Mouse (Mus musculus) ES-Bruce4 (cell line): ENCODE data around the gene Ippk. TPM values are rescaled to one million over a fixed set of nuclear protein-coding genes. Genes with fewer than 3 reads are reported as not detected.

Experiments
- H3K27ac ChIP-seq: 2 replicates; pipeline ENCODE4 v1.5.1; 2012; ENCODE audit warnings: low read length, inconsistent platforms; ENCODE audit not compliant: insufficient read depth
- H3K27me3 ChIP-seq: 2 replicates; pipeline ENCODE4 v1.6.1; 2012; ENCODE audit warnings: mild to moderate bottlenecking, low read length, inconsistent platforms; ENCODE audit not compliant: control insufficient read depth, poor library complexity, insufficient read depth, severe bottlenecking
- H3K36me3 ChIP-seq: 2 replicates; pipeline ENCODE4 v1.6.1; 2012; ENCODE audit warnings: inconsistent platforms, mild to moderate bottlenecking, low read length, moderate library complexity; ENCODE audit not compliant: control insufficient read depth, poor library complexity, insufficient read depth, severe bottlenecking
- H3K4me1 ChIP-seq: one replicate; pipeline ENCODE4 v1.8.1; 2011; ENCODE audit warnings: low read length; ENCODE audit not compliant: control insufficient read depth, insufficient read depth
- H3K4me3 ChIP-seq: 2 replicates; pipeline ENCODE4 v1.5.1; 2011; ENCODE audit warnings: low read depth, mild to moderate bottlenecking, low read length
- H3K9ac ChIP-seq: 2 replicates; pipeline ENCODE4 v1.6.1; 2012; ENCODE audit warnings: low read depth, mild to moderate bottlenecking, inconsistent platforms; ENCODE audit not compliant: poor library complexity, severe bottlenecking
- H3K9me3 ChIP-seq: replicated peaks from 2 replicates; pipeline ENCODE4 v1.6.1; 2012; ENCODE audit warnings: mild to moderate bottlenecking, low read length, inconsistent platforms; ENCODE audit not compliant: control insufficient read depth, poor library complexity, insufficient read depth, severe bottlenecking
- CTCF ChIP-seq: IDR thresholded peaks from one replicate; pipeline ENCODE4 v1.8.1; 2011; ENCODE audit warnings: low read depth, low read length
- EP300 ChIP-seq: IDR thresholded peaks from 2 replicates; pipeline ENCODE4 v1.6.1; 2011; ENCODE audit warnings: low read depth, low read length; ENCODE audit not compliant: insufficient read depth
- POLR2A ChIP-seq: IDR thresholded peaks from one replicate; pipeline ENCODE4 v1.8.1; 2011; ENCODE audit warnings: low read length; ENCODE audit not compliant: insufficient read depth
- polyA plus RNA-seq: library from polyadenylated mRNA; stranded (reverse); fragments of >200 nt; gene quantifications from 2 replicates; pipeline ENCODE4 v1.2.4, GENCODE M21; 2011; ENCODE audit warnings: low read depth; ENCODE audit not compliant: missing spikeins, insufficient read depth, insufficient read length

The Ippk gene
- polyA plus RNA-seq, 1 experiment, result 16.4 TPM

GRCm38 (mm10) chr13:49435745-49436144, 14.7 kb downstream of the Ippk start:
- H3K27me3 ChIP-seq, result no peaks in the 10 kb centered on the region
- no peaks in the 10 kb centered on the region for H3K36me3 ChIP-seq
- H3K9ac ChIP-seq, result no peak overlapping the region
- H3K4me1 ChIP-seq, result no peaks in the 10 kb centered on the region
- H3K9me3 ChIP-seq, result no peaks in the 10 kb centered on the region
- no peak overlapping the region for H3K27ac ChIP-seq
- H3K4me3 ChIP-seq, result no peak overlapping the region
- TF ChIP-seq EP300 (no peak), POLR2A (no peak), CTCF (no peak)

GRCm38 (mm10) chr13:49436170-49436569, 15.1 kb downstream of the Ippk start:
- TF ChIP-seq POLR2A (no peak), EP300 (no peak), CTCF (no peak)
- Histone ChIP-seq H3K9me3 (no peaks in the 10 kb centered on the region), H3K27ac (no peak overlapping the region), H3K4me1 (no peaks in the 10 kb centered on the region), H3K9ac (no peak overlapping the region), H3K27me3 (no peaks in the 10 kb centered on the region), H3K36me3 (no peaks in the 10 kb centered on the region), H3K4me3 (no peak overlapping the region)

GRCm38 (mm10) chr13:49444451-49444850, 23.4 kb downstream of the Ippk start:
- H3K27ac ChIP-seq, result no peak overlapping the region
- H3K4me1 ChIP-seq, result no peaks in the 10 kb centered on the region
- H3K36me3 ChIP-seq, result no peaks in the 10 kb centered on the region
- H3K4me3 ChIP-seq, result no peak overlapping the region
- no peak for TF ChIP-seq POLR2A
- TF ChIP-seq CTCF, result no peak
- no peak for TF ChIP-seq EP300
- no peak overlapping the region for H3K9ac ChIP-seq
- H3K9me3 ChIP-seq, result no peaks in the 10 kb centered on the region
- H3K27me3 ChIP-seq, result no peaks in the 10 kb centered on the region

GRCm38 (mm10) chr13:49449318-49449749, 28.3 kb downstream of the Ippk start:
- Histone ChIP-seq H3K4me3 (no peak overlapping the region), H3K27me3 (no peaks in the 10 kb centered on the region), H3K9me3 (no peaks in the 10 kb centered on the region), H3K9ac (no peak overlapping the region), H3K27ac (no peak overlapping the region), H3K36me3 (peaks cover 2% of the 10 kb centered on the region), H3K4me1 (no peaks in the 10 kb centered on the region)
- TF ChIP-seq EP300 (no peak), CTCF (peak; percentile 97)

GRCm38 (mm10) chr13:49460276-49460675, 39.2 kb downstream of the Ippk start:
- Histone ChIP-seq H3K27me3 (no peaks in the 10 kb centered on the region), H3K9me3 (no peaks in the 10 kb centered on the region), H3K27ac (no peak overlapping the region), H3K4me1 (no peaks in the 10 kb centered on the region), H3K4me3 (no peak overlapping the region), H3K36me3 (peaks cover 29% of the 10 kb centered on the region), H3K9ac (no peak overlapping the region)
- no peak for TF ChIP-seq POLR2A
- no peak for TF ChIP-seq CTCF
- no peak for TF ChIP-seq EP300

GRCm38 (mm10) chr13:49460692-49461414, 39.8 kb downstream of the Ippk start:
- Histone ChIP-seq H3K27ac (no peak overlapping the region), H3K9ac (no peak overlapping the region), H3K9me3 (no peaks in the 10 kb centered on the region), H3K4me1 (no peaks in the 10 kb centered on the region), H3K36me3 (peaks cover 29% of the 10 kb centered on the region), H3K27me3 (no peaks in the 10 kb centered on the region), H3K4me3 (no peak overlapping the region)
- no peak for TF ChIP-seq CTCF
- TF ChIP-seq EP300, result no peak
- TF ChIP-seq POLR2A, result no peak
